Mouse (Mus musculus) liver, embryonic 18 days (tissue): Measurements from ENCODE around the gene Pmm1. TPM values are rescaled to one million over a fixed set of nuclear protein-coding genes. Genes with fewer than 3 reads are reported as not detected.

Experiments used
- polyA plus RNA-seq: library from polyadenylated mRNA; depleted of rRNA; stranded (reverse); fragments of >200 nt; gene quantifications from 2 replicates; pipeline ENCODE4 v1.2.3, GENCODE M21; 2012; rRNA removed

Gene Pmm1
- polyA plus RNA-seq, result 11.5 and 11.7 TPM in 2 replicates

DNA sequence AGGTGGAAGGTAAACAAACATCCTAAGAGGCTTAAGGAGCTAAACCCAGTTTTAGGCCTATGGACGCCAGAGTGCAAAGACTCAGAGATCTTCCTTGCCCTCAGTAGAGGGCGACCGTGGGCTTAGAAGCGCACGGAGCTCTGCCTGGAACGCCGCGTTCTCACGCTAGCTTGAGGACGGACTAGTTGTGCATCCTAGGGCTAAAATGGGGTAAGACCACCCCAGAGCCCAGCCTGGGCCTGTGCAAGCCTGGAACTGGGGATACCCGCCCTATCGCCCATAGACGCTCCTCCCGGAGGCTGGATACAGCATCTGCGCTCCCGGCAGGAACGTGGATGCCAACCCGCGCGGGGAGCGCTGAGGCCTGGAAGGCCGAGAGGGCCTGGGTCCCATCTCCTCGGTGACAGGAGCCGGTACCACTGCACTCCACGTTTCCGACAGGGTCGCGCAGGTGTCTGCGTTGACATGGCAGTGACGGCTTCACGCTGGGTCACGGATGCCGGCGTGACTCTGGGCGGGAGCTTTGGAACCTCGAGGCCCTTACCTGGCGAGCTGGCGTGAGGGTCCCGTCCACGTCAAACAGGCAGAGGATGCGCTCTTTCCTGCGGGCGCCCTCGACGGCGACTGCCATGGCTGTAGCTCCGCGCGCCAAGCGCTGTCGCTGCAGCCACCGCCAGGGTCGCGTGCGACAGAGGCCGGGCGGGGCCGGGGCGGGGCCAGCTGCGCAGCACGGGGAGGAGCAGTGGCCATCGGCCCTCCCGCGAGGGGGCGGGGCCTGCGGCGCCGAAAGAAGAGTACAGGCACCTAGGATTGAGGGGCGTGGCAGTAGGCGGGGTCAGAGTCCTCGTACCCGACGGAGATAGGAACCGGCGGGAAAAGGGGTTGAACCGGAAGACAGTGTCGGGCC, at the start of gene Pmm1:
Gene Pmm1 (minus strand): TSS at position 760 of the 907 bp plus-strand sequence.

DNA sequence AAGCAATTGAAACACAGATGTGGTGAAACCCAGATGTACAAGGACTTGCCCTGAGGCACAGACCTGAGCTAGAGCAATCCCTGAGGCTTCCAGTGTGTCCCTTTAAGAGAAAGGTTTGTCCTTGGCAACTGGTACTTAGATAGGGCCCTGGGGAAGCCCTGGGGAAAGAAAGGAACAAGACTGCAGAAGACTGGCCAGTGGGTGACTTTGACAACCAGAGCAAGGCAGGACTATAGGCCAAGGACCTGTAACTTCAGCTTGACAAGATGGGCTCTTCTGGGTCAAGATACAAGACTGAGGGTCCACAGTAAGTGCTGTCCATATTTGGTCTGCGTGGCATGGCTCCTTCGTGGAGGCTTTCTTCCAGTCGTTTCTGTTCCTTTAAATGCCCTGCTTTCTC, 26.9 kb upstream of the Pmm1 start, which contains the start of gene Xrcc6:
Gene Xrcc6 (plus strand): TSS at position 190 of the 400 bp plus-strand sequence.

DNA sequence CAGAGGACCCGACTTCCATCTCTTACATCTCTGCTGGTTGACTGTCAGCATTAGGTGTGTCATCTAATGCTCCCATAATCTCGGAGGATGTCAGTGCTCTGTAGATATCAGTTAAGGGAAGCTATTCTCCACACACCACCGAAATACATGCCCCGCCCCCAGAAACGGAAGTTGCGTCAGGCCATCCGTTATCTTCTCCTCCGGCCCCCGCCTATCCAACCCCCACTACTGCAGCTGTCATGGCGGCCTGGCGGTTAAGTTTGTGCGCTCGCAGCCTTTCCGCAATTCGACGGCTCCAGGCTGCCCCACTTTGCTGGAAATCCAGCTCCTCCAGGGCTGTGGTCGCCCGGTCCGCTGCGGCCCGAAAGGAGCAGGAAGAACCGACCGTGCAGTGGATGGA, 19.6 kb upstream of the Pmm1 start, which contains the start of gene 1700029P11Rik:
Gene 1700029P11Rik (plus strand): TSS at position 220 of the 400 bp plus-strand sequence.

DNA sequence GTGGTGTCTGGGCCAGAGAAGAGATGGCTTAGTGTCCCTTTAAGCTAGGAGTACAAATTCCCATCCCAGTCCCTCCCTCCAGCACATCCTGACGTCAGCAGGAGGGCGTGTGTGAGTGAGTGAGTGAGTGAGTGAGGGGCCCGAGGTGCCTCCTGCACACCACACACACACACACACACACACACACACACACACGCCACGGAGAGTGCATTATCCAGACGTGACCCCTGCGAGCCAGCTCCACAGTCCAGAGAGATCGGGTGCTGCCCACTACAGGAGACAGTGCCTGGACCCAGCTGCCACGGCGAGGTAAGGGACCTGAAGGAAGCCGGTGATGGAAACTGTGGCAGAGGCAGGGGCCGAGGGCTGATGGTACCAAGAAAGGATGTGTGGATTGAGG, 24.1 kb downstream of the Pmm1 start, which contains the start of gene Csdc2:
Gene Csdc2 (plus strand): TSS at position 81 of the 400 bp plus-strand sequence.

DNA sequence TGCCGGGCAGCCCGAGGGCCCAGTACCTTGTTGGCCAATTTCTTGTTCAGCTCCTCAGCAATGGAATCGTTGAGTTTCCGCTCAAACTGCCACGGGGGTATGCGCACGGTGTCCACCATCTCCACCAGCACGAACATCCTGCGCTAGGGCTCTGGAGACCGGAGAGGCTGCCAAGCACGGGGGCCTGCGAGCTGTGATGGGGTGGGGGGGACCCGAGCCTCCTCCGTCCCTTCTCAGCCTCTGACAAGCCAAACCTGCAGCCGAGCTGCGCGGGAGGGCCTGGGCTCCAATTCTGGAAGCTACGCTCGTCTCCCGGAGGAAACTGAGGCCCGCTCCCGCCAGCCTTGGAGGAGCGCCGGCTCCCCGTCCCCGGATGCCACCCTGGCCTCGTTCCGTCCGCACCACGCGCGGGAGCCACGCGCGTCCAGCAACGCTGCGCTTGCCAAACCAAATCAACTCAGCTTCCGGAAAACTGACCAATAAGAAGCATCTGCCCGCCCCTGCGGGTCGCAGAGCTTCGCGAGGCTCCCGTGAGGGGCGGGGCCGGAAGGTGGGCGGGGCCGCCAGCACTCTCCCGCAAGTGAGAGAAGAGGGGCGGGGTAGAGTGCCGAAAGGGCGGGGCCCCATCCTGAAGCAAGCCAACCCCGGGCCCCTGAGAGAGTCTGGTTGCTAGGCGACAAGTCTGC, 34.8 kb downstream of the Pmm1 start, which contains the start of gene Polr3h:
Gene Polr3h (minus strand): TSS at position 481 of the 686 bp plus-strand sequence.

Other genes with a start within 250 kb of the Pmm1 start
- 5.3 and 6.2 TPM in 2 replicates for gene Zc3h7b, start 215.9 kb downstream of the Pmm1 start, polyA plus RNA-seq
- 34.1 and 37.9 TPM in 2 replicates for gene Rangap1, start 215.4 kb downstream of the Pmm1 start, polyA plus RNA-seq
- gene Tef, start 158.5 kb downstream of the Pmm1 start, polyA plus RNA-seq, result 13.3 and 13.4 TPM in 2 replicates
- gene Tob2, start 102.1 kb downstream of the Pmm1 start, polyA plus RNA-seq, result 7.6 and 8.2 TPM in 2 replicates
- 41.4 and 42.2 TPM in 2 replicates for gene Phf5a, start 89.0 kb downstream of the Pmm1 start, polyA plus RNA-seq
- 96.0 and 118 TPM in 2 replicates for gene Aco2, start 88.6 kb downstream of the Pmm1 start, polyA plus RNA-seq
- gene Polr3h, start 34.7 kb downstream of the Pmm1 start, polyA plus RNA-seq, result 8.2 and 8.8 TPM in 2 replicates
- 0.61 and 0.79 TPM in 2 replicates for gene Csdc2, start 24.2 kb downstream of the Pmm1 start, polyA plus RNA-seq
- gene 1700029P11Rik, start 19.6 kb upstream of the Pmm1 start, polyA plus RNA-seq, result not detected in 2 replicates
- 17.3 and 18.0 TPM in 2 replicates for gene Xrcc6, start 26.9 kb upstream of the Pmm1 start, polyA plus RNA-seq
- 12.0 and 12.1 TPM in 2 replicates for gene Desi1, start 72.9 kb upstream of the Pmm1 start, polyA plus RNA-seq
- gene Snu13, start 86.7 kb upstream of the Pmm1 start, polyA plus RNA-seq, result 53.1 TPM in 2 replicates
- not detected in 2 replicates for gene 4930407I10Rik, start 98.2 kb upstream of the Pmm1 start, polyA plus RNA-seq
- not detected in 2 replicates for gene Mei1, start 109.1 kb upstream of the Pmm1 start, polyA plus RNA-seq
- gene Ccdc134, start 167.0 kb upstream of the Pmm1 start, polyA plus RNA-seq, result 4.2 and 4.4 TPM in 2 replicates
- 24.5 and 28.5 TPM in 2 replicates for gene Srebf2, start 186.3 kb upstream of the Pmm1 start, polyA plus RNA-seq